Mouse (Mus musculus) liver, embryonic 14.5 days (tissue): ENCODE data around the gene Ank2. TPM values are rescaled to one million over a fixed set of nuclear protein-coding genes. Genes with fewer than 3 reads are reported as not detected.

Source experiments
- ATAC-seq: fragments of 200-750 bp; cut with Nextera tagmentation; 2 replicates; pipeline ENCODE4 v1.8.0; 2017; ENCODE audit warnings: moderate number of reproducible peaks, mild to moderate bottlenecking, moderate library complexity; ENCODE audit not compliant: insufficient read depth
- DNase-seq, 3 experiments: peaks; one replicate each; pipeline ENCODE4 v3.0.0-alpha.2; 2012 to 2013; ENCODE audit warnings: low read depth in 3 of 3, low spot score in 3 of 3
- H3K27ac ChIP-seq: fragments of 300-500 bp; sonication (generic); 2 replicates; pipeline ENCODE4 v1.5.1; 2014; ENCODE audit warnings: moderate library complexity, mild to moderate bottlenecking, control low read depth, inconsistent platforms
- H3K27me3 ChIP-seq: fragments of 300-500 bp; sonication (generic); 2 replicates; pipeline ENCODE4 v1.6.1; 2014; ENCODE audit warnings: mild to moderate bottlenecking, low read length, moderate library complexity; ENCODE audit not compliant: control insufficient read depth, insufficient read depth
- H3K36me3 ChIP-seq: fragments of 300-500 bp; sonication (generic); replicated peaks from 2 replicates; pipeline ENCODE4 v1.6.1; 2014; ENCODE audit warnings: low read depth; ENCODE audit not compliant: control insufficient read depth, insufficient read depth
- H3K4me1 ChIP-seq, 2 experiments: fragments of 200-500 bp in 1 of 2; fragments of 300-500 bp in 1 of 2; sonication (generic) in 1 of 2; replicated peaks; 2 replicates each; pipeline ENCODE4 v1.6.1; 2012 to 2014; ENCODE audit warnings: antibody characterized with exemption in 1 of 2, inconsistent platforms in 1 of 2, low read length in 1 of 2; ENCODE audit not compliant: control insufficient read depth in 2 of 2, insufficient read depth in 2 of 2
- H3K4me2 ChIP-seq: fragments of 300-500 bp; sonication (generic); 2 replicates; pipeline ENCODE4 v1.6.1; 2014; ENCODE audit warnings: low read depth, mild to moderate bottlenecking, control low read depth, moderate library complexity
- H3K4me3 ChIP-seq, 2 experiments: fragments of 200-500 bp in 1 of 2; fragments of 300-500 bp in 1 of 2; sonication (generic) in 1 of 2; 2 replicates each; pipeline ENCODE4 v1.5.1; 2012 to 2014; ENCODE audit warnings: low read depth in 2 of 2, low read length in 2 of 2, mild to moderate bottlenecking in 2 of 2, control low read depth in 1 of 2, inconsistent platforms in 1 of 2, moderate library complexity in 1 of 2; ENCODE audit not compliant: insufficient read depth in 1 of 2
- H3K9ac ChIP-seq: fragments of 300-500 bp; sonication (generic); replicated peaks from 2 replicates; pipeline ENCODE4 v1.6.1; 2014; ENCODE audit warnings: mild to moderate bottlenecking, control low read depth, moderate library complexity
- H3K9me3 ChIP-seq: fragments of 300-500 bp; sonication (generic); 2 replicates; pipeline ENCODE4 v1.6.1; 2016; ENCODE audit warnings: low read length, mixed read lengths; ENCODE audit not compliant: control insufficient read depth
- CTCF ChIP-seq: IDR thresholded peaks from 2 replicates; pipeline ENCODE4 v1.5.1; 2016; ENCODE audit warnings: antibody characterized with exemption, low read depth, control low read depth
- EP300 ChIP-seq: IDR thresholded peaks from 2 replicates; pipeline ENCODE4 v1.6.1; 2016; ENCODE audit warnings: antibody characterized with exemption, low read depth
- WGBS: fragments of 180-500 bp; shearing (Covaris S2); extraction: QIAGEN DNeasy Blood & Tissue Kit; methylation state at CpG from one replicate; pipeline ENCODE4 v1.1.7; 2014; ENCODE audit not compliant: insufficient replicate concordance; 5-methylcytosine and 5-hydroxymethylcytosine counted together
- polyA plus RNA-seq, 2 experiments: library from polyadenylated mRNA; depleted of rRNA in 1 of 2; stranded (reverse) in 1 of 2; unstranded in 1 of 2; fragments of >200 nt; fragmentation: Nextera tagmentation in 1 of 2; extraction: Ambion mirVana in 1 of 2; gene quantifications; 2 replicates each; pipeline versions ENCODE4 v1.2.1 to v1.2.3; 2012 to 2014

Ank2 gene
- polyA plus RNA-seq, 2 experiments: 4.8 to 5.2 TPM

- no peak overlapping the region for H3K27ac ChIP-seq
Measured at GRCm38 (mm10) chr3:127280376-127280775, 218.8 kb downstream of the Ank2 start.

GRCm38 (mm10) chr3:127275953-127276352, 223.2 kb downstream of the Ank2 start:
- DNase-seq (no peak), ATAC-seq (no peak)
- no peaks in the 10 kb centered on the region for H3K27me3 ChIP-seq
- H3K36me3 ChIP-seq: no peaks in the 10 kb centered on the region
- no peak overlapping the region for H3K9ac ChIP-seq
- WGBS: 61% methylated on average over 6 of the region's 6 CpGs
- no peaks in the 10 kb centered on the region for H3K9me3 ChIP-seq
- TF ChIP-seq EP300 (no peak), CTCF (no peak)
- H3K4me3 ChIP-seq: no peak overlapping the region
- no peak overlapping the region for H3K27ac ChIP-seq
- H3K4me2 ChIP-seq: no peak overlapping the region
- no peaks in the 10 kb centered on the region for H3K4me1 ChIP-seq

More at GRCm38 (mm10) chr3:127280376-127280775, 218.8 kb downstream of the Ank2 start:
- H3K36me3 ChIP-seq: no peaks in the 10 kb centered on the region
- no peak overlapping the region for H3K4me2 ChIP-seq
- H3K4me3 ChIP-seq: no peak overlapping the region
- H3K9me3 ChIP-seq: no peaks in the 10 kb centered on the region
- DNase-seq: no peak
- H3K9ac ChIP-seq: no peak overlapping the region
- no peaks in the 10 kb centered on the region for H3K27me3 ChIP-seq
- ATAC-seq: no peak
- no peaks in the 10 kb centered on the region for H3K4me1 ChIP-seq
- no peak for TF ChIP-seq CTCF
- no peak for TF ChIP-seq EP300

DNA sequence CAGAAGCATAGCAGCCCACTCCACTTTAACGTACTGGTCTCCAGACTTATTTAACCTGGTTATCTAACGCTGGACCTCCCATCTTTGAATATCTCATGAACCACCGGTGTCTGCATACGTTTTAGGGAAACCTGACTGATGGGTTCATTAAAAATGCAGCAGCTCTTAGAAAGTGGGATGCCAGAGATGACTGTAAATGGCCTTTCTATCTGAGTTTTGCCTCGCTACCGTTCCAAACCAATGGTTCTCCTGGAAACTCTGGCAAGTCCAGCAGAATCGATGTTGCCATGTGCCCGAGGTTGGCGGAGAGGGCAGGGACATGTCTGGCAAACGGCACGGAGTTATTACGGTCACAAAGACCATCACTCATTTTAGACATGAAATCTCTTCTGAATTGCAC, 226.3 kb downstream of the Ank2 start:
- Histone ChIP-seq H3K27me3 (no peaks in the 10 kb centered on the region), H3K9me3 (no peaks in the 10 kb centered on the region), H3K36me3 (no peaks in the 10 kb centered on the region), H3K4me2 (no peak overlapping the region), H3K9ac (no peak overlapping the region), H3K4me3 (no peak overlapping the region), H3K27ac (no peak overlapping the region), H3K4me1 (no peaks in the 10 kb centered on the region)
- DNase-seq: no peak
- 75% methylated on average over 12 of the region's 12 CpGs for WGBS
- no peak for ATAC-seq
- no peak for TF ChIP-seq CTCF
- TF ChIP-seq EP300: no peak

- no peaks in the 10 kb centered on the region for H3K4me1 ChIP-seq
- no peak overlapping the region for H3K27ac ChIP-seq
- H3K4me2 ChIP-seq: no peak overlapping the region
- no peaks in the 10 kb centered on the region for H3K36me3 ChIP-seq
- TF ChIP-seq CTCF: no peak
- TF ChIP-seq EP300: no peak
- no peak overlapping the region for H3K4me3 ChIP-seq
- WGBS: 74% methylated on average over 14 of the region's 14 CpGs
- ATAC-seq (no peak), DNase-seq (no peak)
- no peaks in the 10 kb centered on the region for H3K9me3 ChIP-seq
- H3K27me3 ChIP-seq: no peaks in the 10 kb centered on the region
- H3K9ac ChIP-seq: no peak overlapping the region
Measured at GRCm38 (mm10) chr3:127269616-127270015, 229.5 kb downstream of the Ank2 start.

DNA sequence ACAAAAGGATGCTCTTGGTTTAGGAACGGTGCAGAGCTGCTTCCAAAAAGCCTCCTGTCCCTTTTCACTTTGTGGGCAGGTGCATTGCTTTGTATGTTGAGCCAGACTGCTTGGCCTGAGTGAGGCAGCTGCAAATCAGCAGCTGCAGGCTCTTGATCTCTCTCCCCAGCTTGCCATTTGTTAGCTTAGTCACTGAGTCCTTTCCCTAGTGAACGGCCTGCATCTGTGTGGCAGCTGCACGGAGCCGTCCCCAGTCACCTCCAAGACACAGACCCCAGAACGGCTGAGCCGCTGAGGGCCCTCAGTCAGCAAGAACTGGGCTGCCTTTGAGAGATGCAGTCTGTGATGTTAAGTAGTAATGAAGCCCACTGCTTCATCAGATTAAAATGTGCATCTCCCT, 231.3 kb downstream of the Ank2 start:
- H3K4me2 ChIP-seq: no peak overlapping the region
- H3K27me3 ChIP-seq: no peaks in the 10 kb centered on the region
- DNase-seq (no peak), ATAC-seq (no peak)
- no peak overlapping the region for H3K4me3 ChIP-seq
- H3K27ac ChIP-seq: no peak overlapping the region
- TF ChIP-seq CTCF: no peak
- no peak for TF ChIP-seq EP300
- H3K36me3 ChIP-seq: no peaks in the 10 kb centered on the region
- H3K4me1 ChIP-seq: no peaks in the 10 kb centered on the region
- no peaks in the 10 kb centered on the region for H3K9me3 ChIP-seq
- WGBS: 66% methylated on average over 6 of the region's 6 CpGs
- H3K9ac ChIP-seq: no peak overlapping the region
